Mouse (Mus musculus): ENCODE measurements around the gene Hormad1.
"Not testable (repeated sequence)": the region's sequence is repeated elsewhere in the genome, so short reads cannot be mapped to it uniquely, and the experiment has no call there.

Gene Hormad1

DNA sequence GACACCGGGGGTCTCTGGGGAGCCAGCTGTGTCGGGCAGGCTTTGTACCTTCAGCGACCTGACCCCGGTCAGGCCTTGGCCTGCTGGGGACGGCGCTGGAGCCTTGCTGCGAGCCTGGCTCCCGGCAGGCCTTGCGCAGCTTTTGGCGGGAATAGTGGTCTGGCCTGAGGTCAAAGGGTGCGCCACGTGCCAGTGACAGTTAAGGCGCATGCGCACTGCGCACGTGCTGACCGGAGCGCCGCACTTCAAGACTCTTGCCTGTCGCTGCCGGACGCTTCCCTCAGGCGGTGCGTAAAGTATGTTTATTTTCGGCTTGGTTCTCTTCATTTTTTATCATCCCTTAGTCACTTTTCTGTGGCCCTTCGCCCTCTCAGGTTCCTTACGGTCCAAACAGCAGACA lies at the start of gene Hormad1:
Hormad1 (plus strand) TSS at position 241 of the 400 bp plus-strand sequence.
- no peak for DNase-seq

DNA sequence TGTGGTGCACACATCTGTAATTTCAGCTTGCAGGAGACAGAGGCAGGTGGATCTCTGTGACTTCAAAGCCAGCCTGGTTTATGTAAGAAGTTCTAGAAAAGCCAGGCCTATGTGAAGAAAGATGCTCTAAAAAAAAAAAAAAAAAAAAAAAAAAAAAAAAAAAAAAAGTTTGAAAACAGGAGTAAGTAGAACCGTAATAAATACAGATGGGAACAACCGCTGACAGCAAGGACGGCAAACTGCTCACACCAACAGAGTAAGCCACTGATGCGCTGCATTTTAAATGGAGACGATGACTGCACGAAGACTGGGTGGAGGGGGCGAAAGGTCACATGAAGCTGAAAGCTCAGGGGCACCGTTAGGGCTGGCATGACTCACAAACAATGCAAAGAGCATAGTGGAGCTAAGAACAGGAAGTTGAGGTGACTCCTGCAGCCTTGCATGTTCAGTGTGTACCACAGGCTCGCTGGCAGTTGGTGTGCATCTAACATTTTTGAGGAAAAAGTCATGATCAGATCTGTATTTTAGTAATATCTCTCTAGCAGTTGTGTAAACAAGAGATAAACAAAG lies 47.8 kb upstream of the Hormad1 start:
- DNase-seq = no peak

DNA sequence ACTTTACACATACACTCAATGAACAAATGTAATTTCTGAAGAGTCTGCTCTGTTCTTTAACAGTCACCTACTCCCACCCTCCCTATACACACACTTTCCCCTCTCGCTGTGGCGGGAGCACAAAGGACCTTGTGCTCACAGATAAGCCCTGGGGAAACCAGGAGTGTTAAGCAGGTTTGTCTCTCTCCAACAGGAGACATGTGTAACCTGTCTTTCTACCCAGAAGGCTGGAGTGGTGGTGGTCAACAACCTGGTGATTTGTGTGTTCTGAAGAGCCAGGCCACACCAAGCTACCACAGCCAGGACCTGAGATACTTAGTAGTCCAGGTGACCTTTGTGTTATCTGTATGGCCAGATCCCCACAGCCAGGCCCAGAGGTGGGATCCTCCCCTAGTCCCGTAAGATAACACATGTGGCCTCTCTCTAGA lies 42.8 kb upstream of the Hormad1 start:
- no peak for DNase-seq

DNA sequence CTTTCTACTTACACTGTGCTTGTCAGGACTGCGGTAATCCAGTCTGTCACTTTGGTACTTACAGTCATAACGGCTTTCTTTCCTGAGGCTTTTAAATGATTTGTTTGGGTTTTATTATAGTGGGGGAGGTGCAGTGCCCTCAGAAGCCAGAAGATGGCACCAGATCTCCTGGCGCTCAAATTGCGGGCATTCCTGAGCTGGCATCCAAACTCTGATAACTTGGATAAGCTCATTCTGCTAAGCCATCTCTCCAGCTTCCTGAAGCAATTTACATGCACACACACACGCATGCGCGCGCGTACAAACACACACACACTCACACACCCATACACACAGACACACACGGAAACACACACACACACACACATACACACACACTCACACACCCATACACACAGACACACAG lies 42.0 kb upstream of the Hormad1 start:
- peak; percentile 73 for DNase-seq

DNA sequence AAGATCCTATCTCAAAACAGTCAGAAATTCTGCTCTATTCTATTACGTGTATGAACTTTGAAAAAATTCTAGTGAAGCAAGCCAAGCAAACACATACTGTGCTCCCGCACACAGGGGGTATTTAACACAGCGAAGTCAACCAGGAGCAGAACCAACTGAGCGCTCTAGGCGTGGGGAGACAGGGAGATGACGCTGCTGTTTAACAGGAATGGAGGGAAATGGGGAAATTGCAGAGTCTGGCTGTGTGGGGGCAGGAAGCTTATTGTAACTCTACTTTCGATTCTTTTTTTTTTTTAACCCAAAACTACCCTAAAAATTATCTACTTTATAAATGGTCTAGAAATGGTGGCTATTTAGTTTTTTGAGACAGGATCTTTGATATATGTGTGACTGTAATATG lies 40.6 kb upstream of the Hormad1 start:
- DNase-seq = no peak

DNA sequence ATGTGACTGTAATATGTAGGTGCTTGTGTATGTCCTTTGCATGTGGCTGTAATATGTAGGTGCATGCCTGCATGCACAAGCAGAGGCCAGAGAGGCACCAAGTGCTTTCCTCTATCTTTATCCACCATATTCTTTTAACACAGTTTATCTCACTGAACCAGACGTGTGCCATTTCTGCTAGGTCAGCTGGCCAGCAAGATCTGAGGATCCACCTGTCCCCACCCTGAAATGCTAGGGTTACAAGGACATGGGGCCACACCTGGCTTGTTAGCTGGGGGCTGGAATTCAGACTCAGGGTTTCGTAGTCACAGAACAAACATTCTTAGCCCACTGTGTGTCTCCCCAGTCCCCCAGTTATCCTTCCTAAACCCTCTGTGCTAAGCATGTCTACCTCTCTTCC lies 40.2 kb upstream of the Hormad1 start:
- DNase-seq = no peak

DNA sequence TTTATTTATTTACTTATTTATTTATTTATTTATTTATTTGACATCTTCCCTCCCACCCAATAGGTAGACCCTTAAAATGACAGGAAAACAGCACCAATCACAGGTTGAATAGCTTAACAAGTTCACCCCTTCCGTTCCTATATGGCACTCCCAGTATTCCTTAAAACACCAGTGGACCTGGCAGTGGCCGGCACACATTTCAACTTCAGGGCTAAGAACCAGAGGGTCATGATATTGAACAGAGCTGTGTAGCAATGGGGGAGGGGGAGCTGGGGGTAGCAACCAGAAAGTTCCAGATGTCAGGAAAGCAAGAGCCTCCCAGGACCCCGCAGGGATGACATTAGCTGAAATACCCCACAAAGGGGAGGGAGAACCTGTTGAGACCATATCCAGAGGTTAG lies 39.4 kb upstream of the Hormad1 start:
- DNase-seq = no peak

DNA sequence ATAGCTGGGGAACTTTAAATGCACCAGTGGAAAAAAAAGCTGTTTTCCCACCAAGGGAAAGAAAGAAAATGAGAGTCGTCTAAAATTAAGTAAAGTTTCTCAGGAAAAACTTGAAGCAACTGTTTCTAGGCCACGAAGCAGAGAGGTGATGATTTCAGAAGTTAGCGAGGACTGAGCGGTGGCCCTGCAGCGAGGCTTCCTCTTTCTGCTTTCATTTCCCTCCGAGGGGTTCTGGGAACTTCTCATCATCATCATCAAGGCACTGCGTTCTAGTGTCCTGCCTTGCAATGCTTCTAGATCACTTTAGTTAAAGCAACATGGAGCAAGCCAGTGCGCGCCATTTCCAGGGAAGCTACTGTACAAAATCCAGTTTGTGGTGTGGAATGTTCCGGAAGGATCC lies 38.3 kb upstream of the Hormad1 start:
- no peak for DNase-seq

DNA sequence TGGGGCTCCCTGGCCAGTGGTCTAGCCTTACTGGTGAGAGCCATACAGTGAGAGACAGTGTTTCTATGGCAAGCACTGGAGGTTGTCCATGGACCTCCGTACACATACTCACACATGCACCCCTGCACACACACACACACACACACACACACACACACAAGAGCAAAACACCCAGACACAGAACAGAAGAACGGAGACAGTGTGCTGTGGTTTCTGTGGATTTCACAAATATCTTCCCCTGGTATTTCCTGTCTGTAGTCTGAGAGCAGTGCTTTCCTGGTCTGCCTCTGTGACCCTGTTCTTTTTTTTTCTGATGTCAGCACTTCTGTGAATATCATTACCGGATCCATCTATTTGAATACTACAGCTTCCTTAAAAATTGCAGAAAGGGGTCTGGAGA lies 35.8 kb upstream of the Hormad1 start:
- DNase-seq = no peak

DNA sequence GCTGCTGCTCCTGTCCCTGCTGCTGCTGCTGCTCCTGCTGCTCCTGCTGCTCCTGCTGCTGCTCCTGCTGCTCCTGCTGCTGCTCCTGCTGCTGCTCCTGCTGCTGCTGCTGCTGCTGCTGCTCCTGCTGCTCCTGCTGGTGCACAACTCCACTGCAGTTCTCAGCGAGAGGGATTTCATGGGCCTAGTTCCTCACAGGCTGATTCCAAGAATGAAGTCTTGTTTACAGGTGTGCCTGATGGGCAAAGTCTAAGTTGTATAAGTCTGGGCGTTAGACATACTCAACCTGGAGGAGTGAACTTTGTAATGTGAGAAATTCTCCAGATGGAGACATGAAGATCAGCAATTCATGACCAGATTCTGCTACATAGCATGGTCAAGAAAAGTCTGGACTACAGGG lies 34.8 kb upstream of the Hormad1 start:
- no peak for DNase-seq

DNA sequence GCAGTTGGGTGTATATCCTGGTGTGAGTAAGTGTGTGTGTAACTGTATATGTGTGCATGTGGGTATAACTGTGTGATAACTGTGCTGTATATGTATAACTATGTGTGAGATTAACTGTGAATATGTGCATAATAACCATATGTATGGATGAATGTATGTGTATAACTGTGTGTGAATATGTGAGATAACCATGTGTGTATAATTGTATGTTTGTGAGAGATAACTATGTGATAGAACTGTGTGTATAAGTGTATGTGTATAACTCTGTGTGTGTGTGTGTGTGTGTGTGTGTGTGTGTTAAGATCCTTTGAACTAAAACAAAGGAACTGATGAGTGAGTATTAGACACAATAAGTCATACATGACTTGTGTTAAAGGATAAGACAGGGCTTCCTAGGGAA lies 33.4 kb upstream of the Hormad1 start:
- no peak for DNase-seq

DNA sequence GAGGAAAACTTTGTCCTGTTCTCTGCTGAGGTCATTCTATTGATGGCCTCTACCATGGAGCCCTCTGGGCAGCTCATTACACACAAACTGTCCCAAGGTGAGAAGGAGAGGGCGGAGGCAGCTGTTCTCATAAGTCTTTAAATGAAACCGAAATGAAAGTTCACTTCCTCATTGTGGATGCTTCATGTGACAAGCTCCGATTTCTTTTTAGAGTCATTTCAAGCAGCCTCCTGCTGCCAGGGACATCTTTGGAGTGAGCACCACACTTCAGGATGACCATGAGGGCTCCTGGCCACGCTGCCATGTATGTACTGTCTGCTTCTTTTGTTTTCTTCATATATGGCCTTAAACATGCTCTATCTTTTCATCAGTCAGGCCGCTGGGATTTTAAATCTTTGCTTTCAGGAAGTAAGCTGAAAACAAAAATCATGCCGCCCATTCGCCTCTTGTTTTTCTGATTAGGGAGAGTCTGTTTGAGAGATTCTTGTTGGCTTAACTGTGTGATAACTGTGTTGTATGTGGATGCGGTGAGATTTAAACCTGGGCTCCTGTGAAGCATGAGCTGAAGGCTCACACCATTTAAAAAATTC lies 32.8 kb upstream of the Hormad1 start, which contains the start of gene Ctss:
Ctss (plus strand) TSS at position 165 of the 590 bp plus-strand sequence.
- DNase-seq = no peak

DNA sequence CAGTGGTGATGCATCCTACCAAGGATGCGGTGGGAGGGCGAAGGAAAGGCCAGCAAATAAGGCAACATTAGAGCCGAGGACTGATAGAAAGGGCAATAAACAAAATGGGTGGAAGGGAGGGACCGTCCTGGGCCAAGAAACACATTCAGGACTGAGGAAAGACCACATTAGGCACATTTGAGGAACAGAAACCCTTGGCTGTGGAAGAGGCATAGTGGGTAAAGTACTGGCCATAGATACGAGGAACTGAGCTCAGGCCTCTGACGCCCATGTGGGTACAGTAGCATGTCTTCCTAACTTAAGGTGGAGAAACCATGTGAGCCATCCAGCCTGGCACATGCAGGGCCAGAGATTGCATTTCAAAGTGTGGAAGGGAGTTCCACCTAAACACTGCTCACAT lies 29.7 kb upstream of the Hormad1 start:
- DNase-seq = no peak

DNA sequence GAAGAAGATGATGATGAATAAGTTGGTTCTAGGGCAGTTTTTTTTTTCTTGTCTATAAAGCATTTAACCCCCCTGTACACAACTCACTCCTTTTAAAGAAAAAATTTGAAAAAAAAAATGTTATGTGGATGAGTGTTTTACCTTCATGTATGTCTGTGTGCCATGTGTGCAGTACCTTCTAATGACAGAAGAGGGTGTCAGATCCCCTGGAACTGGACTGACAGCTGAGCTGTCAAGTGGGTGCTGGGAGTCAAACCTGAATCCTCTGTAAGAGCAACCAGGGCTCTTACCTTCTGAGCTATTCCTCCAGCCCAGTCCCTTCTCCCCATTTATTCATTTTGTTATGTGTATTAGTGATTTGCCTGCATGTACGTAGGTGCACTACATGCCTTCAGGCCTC lies 28.5 kb upstream of the Hormad1 start:
- no peak for DNase-seq

DNA sequence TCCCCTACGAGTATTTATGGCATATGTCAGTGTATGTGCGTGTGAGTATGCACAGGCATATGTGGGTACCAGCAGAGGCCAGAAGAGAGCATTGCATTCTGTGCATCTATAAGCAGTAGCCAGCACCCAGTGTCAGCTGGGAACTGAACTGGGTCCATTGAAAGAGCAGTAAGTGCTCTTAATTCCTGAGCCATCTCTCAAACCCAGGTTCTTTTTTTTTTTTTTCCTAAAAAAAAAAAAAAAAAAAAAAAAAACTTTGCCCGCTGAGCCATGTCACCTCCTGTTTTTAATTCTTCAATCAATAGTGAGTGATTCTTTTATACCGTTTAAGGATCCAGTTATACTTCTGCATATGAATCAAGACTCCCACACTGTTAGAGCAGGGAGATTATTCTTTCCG lies 26.1 kb upstream of the Hormad1 start:
- DNase-seq = no peak

DNA sequence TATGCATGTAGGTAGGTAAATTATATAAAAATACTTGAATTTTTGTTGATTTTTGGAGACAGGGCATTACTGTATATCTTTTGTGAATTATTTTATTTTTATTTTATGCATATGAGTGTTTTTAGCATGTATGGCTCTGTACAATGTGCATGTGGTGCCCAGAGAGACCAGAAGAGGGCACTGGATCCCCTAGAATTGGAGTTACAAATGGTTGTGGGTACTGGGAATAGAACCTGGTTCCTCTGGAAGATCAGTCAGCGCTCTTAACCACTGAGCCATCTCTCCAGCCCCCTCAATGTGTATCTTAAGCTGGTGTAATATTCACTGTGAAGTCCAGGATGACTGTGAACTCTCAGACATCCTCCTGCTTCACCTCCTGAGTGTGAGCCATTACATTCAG lies 24.6 kb upstream of the Hormad1 start:
- DNase-seq = no peak

DNA sequence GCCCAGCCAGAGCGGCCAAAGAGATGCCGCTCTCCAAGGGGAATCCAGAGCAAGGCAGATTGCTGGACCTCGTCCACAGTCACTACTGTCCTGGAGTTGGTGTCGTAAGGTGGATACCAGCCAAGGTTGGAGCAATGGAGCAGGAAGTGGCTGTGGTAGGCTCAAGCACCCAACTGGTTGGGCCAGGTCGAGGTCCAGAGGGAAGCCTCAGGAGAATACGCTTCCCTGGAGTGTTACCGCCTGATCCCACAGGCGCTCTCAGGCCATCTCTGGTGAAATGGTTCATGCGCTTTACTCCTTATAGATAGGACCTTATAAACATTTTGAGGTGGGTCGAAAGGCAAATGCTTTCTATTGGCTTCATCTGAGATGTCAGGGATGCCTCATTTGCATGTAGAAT lies 20.5 kb upstream of the Hormad1 start:
- no peak for DNase-seq

DNA sequence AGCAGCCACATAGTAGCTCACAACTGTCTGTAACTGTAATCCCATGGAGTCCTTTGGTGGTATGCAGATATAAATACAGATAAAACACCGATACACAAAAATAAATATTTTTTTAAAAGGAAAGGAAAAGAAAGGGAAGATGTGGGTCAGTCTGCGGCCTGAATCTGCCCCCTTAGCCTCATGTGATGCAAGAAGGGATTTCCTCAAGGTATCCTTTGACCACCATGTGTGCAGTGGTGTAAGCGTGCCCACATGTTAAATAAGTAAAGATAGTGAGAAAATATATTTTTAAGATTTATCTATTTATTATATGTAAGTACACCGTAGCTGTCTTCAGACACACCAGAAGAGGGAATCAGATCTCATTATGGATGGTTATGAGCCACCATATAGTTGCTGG lies 19.6 kb upstream of the Hormad1 start:
- DNase-seq = no peak

DNA sequence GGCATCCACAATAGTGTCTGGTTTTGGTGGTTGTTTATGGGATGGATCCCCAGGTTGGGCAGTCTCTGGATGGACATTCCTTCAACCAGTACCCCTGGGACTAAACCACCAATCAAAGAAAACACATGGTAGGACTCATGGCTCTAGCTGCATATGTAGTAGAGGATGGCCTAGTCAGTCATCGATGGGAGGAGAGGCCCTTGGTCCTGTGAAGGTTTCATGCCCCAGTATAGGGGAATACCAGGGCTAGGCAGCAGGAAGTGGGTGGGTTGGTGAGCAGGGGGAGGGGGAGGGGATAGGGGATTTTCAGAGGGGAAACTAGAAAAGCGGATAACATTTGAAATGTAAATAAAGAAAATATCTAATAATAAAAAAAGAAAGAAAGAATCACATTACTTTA lies 18.3 kb upstream of the Hormad1 start:
- DNase-seq = not testable (repeated sequence)

DNA sequence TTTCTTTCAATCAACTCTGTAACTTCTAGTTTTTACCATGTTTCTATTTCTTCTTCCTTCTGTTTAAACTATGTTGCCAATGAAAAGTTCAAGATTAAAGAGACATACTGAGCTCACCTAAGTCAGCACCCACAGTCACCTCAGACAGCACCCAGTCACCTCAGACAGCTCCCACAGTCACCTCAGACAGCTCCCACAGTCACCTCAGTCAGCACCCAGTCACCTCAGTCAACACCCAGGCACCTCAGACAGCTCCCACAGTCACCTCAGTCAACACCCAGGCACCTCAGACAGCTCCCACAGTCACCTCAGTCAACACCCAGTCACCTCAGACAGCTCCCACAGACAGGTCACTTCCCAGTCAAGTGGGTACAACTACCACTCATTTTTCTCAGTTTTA lies 17.3 kb upstream of the Hormad1 start:
- no peak for DNase-seq

DNA sequence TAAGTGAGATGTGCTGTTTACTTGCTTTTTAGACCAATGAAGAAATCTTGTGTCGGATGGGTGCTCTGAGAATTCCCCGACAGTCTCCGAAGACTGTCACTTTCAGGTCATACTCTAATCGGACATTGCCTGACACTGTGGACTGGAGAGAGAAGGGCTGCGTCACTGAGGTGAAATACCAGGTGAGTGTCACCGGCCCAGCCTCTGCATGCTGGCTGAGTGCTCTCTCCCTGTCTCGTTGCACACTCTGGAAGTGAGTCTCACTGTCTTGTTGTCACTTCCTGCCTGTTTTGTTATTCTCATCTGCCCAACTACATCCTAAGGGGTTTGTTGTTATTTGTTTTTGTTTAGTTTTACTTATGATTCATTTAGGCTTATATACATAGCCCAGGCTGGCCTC lies 16.5 kb upstream of the Hormad1 start:
- DNase-seq = no peak

DNA sequence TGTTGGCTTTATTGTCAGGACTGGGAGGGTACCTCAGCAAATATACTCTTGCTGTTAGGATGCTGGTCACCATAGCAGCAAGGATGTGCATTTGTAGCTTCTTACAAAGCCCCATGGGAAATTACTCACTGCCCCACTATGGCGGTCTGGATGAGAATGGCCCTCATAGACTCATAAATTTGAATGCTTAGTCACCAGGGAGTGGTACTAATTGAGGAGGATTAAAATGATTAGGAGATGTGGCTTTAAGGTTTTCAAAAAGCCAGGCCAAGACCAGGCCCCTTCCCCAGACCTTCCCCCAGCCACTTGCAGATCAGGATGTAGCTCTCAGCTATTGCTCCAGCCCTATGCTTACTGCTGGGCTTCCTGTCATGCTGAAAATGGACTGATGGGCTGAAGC lies 9.3 kb upstream of the Hormad1 start:
- no peak for DNase-seq

DNA sequence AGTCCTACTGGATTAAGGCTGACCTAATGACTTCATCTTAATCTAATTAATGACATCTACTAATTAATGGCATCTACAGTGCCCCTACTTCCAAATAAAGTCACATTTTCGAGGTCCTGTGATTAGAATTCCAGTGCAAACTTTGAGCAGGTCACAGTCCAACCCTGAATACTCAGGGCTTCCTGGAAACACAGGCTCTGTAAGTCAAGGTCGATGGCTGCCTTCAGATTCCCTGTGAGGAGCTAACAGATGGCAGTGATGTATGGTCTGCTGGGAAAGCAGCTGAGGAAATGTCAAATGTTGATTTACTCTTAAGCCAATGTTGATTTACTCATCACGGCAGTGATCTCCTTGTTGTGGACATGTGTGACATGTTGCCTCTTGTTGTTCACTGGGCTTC lies 5.5 kb upstream of the Hormad1 start:
- no peak for DNase-seq

DNA sequence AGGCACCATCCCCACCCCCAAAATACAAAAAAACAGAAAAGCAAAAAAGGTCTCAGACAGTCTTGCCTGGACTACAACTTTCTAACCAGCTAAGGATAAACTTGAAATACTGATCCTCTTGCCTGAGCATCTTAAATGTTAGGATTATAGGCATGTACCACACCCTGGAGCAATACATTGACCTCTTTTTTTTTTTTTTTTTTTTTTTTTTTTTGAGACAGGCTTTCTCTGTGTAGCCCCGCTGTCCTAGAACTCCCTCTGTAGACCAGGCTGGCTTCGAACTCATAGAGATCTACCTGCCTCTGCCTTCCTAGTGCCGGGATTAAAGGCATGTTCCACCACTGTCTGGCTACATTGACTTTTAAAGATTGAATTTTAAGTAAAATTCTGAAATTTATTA lies 1.3 kb downstream of the Hormad1 start:
- DNase-seq = no peak

DNA sequence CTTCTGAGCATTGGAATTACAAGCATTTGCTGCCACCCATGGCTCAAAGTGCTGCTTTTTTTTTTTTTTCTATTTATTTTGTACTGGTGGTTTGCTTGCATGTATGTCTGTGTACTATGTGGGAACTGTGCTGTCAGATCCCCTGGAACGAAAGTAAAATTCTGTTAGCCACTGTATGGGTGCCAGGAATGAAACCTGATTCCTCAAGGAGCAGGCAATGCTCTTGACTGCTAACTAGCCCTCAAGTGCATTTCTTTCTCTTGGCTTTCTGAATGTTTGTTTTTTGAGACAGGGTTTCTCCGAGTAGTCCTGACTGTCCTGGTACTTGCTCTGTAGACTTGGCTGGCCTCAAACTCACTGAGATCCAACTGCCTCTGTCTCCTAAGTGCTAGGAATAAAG lies 2.3 kb downstream of the Hormad1 start:
- no peak for DNase-seq
